8 mouse cellular contexts compared by ENCODE assay signal in genomic region chr6:8508883-8509536, GRCm38 (mm10). TPM values are rescaled to one million over a fixed set of nuclear protein-coding genes. Genes with fewer than 3 reads are reported as not detected.
DNase-seq lines count a peak whose midpoint lies in the region; ATAC-seq and TF ChIP-seq lines count a peak whose summit lies in the region.

No protein-coding gene starts in this region.

- no peak for TF ChIP-seq EP300 in lung, postnatal 0 days (IDR thresholded peaks at IDR 0.05)

- no peaks in the 10 kb centered on the region for H3K9me3 ChIP-seq in hindbrain, embryonic 10.5 days
- H3K9me3 ChIP-seq in lung, postnatal 0 days (ENCODE audit: low read length): no peaks in the 10 kb centered on the region

- WGBS in hindbrain, embryonic 10.5 days: under 1% methylated on average over 56 of the region's 56 CpGs
- under 1% methylated on average over 40 of the region's 56 CpGs for WGBS in lung, postnatal 0 days

- H3K27me3 ChIP-seq in hindbrain, embryonic 10.5 days (ENCODE audit: insufficient read depth, poor library complexity, severe bottlenecking): no peaks in the 10 kb centered on the region
- no peaks in the 10 kb centered on the region for H3K27me3 ChIP-seq in lung, postnatal 0 days (replicated peaks; ENCODE audit: insufficient read depth, low read length)

- peak overlapping the region; percentile 98 for H3K27ac ChIP-seq in hindbrain, embryonic 10.5 days
- peak overlapping the region; percentile 97 for H3K27ac ChIP-seq in lung, postnatal 0 days (ENCODE audit: low read length)

- peak; percentile 99 for DNase-seq in MN1 (ENCODE audit: low spot score)
- DNase-seq in cerebellum, adult 9-10 months: peak; percentile 100
- DNase-seq in hindbrain, embryonic 10.5 days (ENCODE audit: low spot score): peak; percentile 99
- DNase-seq in layer of hippocampus, adult 9-11 months: peak; percentile 100
- peak; percentile 99 for DNase-seq in lung, postnatal 0 days (ENCODE audit: low spot score)
- DNase-seq in ovary, postnatal 14 days (ENCODE audit: low spot score): peak; percentile 98
- peak; percentile 100 for DNase-seq in thymus, postnatal 14 days

- H3K4me3 ChIP-seq in hindbrain, embryonic 10.5 days: peak overlapping the region; percentile 94
- peak overlapping the region; percentile 90 for H3K4me3 ChIP-seq in lung, postnatal 0 days (ENCODE audit: low read depth, low read length)

- peak overlapping the region; percentile 74 for H3K9ac ChIP-seq in lung, postnatal 0 days (replicated peaks; ENCODE audit: low read depth)

- H3K36me3 ChIP-seq in hindbrain, embryonic 10.5 days: no peaks in the 10 kb centered on the region
- no peaks in the 10 kb centered on the region for H3K36me3 ChIP-seq in lung, postnatal 0 days (ENCODE audit: insufficient read depth, low read length)

- peak overlapping the region; percentile 82 for H3K4me2 ChIP-seq in lung, postnatal 0 days (replicated peaks; ENCODE audit: low read depth, low read length)

- no peak; the same call in 1 of the 2 replicates for TF ChIP-seq CTCF in lung, postnatal 0 days (IDR thresholded peaks at IDR 0.05)

- ATAC-seq in frontal cortex, adult (ENCODE audit: low TSS enrichment): peak; percentile 92
- ATAC-seq in lung, postnatal 0 days: peak; percentile 98

- H3K4me1 ChIP-seq in hindbrain, embryonic 10.5 days (replicated peaks): peaks cover 31% of the 10 kb centered on the region
- H3K4me1 ChIP-seq in lung, postnatal 0 days (ENCODE audit: insufficient read depth, low read depth, low read length): 0 out of 2 replicates have a peak, but pooled peaks cover 5% of the 10 kb centered on the region

RNA-seq across cellular contexts. Expression of gene Glcci1, which starts 0.4 kb away (rescaled TPM):
- 9.3 and 9.5 TPM in 2 replicates for polyA plus RNA-seq in hindbrain, embryonic 10.5 days (2016; fragmentation: Nextera tagmentation; extraction: Ambion mirVana)
- polyA plus RNA-seq in lung, postnatal 0 days (2015; fragmentation: Nextera tagmentation; extraction: Ambion mirVana): 7.1 and 7.7 TPM in 2 replicates

Comparison
In these comparisons a context has a peak if more than half of its experiments do, and no peak if none do; other contexts are left out.
1. Peak in every context shown above with its lines: DNase-seq, ATAC-seq, H3K4me3 ChIP-seq and H3K27ac ChIP-seq.